Mouse (Mus musculus): ENCODE measurements at regions not wholly inside any gene's neighbourhood (a gene's known extent, or its start where the extent isn't known, plus 50 kb on each side); places are given as distances from the start of the nearest gene placed in this dataset.
A peak's percentile ranks its signal among the peaks of the same experiment; 100 is the strongest.

- peak in 1 of 2 experiments; percentile 3 for DNase-seq (ENCODE audit: extremely low spot score in 1 of 2, low spot score in 1 of 2)
Measured at GRCm38 (mm10) chr6:107303676-107304369, 225.7 kb upstream of the Lrrn1 start.

- no peak for DNase-seq (ENCODE audit: extremely low spot score in 1 of 2, low spot score in 1 of 2)
Measured at GRCm38 (mm10) chr6:107319565-107319964, 210.0 kb upstream of the Lrrn1 start.

- DNase-seq (ENCODE audit: extremely low spot score in 1 of 2, low spot score in 1 of 2), result no peak
Measured at GRCm38 (mm10) chr6:107350503-107350902, 179.1 kb upstream of the Lrrn1 start.

- DNase-seq (ENCODE audit: extremely low spot score in 1 of 2, low spot score in 1 of 2), result no peak
Measured at GRCm38 (mm10) chr6:107375274-107375673, 154.3 kb upstream of the Lrrn1 start.

- no peak for DNase-seq (ENCODE audit: extremely low spot score in 1 of 2, low spot score in 1 of 2)
Measured at GRCm38 (mm10) chr6:107378489-107378888, 151.1 kb upstream of the Lrrn1 start.

GRCm38 (mm10) chr6:107380621-107381020 is 148.9 kb upstream of the Lrrn1 start:
- no peak for DNase-seq (ENCODE audit: extremely low spot score in 1 of 2, low spot score in 1 of 2)

GRCm38 (mm10) chr6:107386094-107386678 is 143.4 kb upstream of the Lrrn1 start:
- DNase-seq (ENCODE audit: extremely low spot score in 1 of 2, low spot score in 1 of 2), result no peak

- no peak for DNase-seq (ENCODE audit: extremely low spot score in 1 of 2, low spot score in 1 of 2)
Measured at GRCm38 (mm10) chr6:107389892-107390291, 139.7 kb upstream of the Lrrn1 start.

GRCm38 (mm10) chr6:107394611-107395010 is 135.0 kb upstream of the Lrrn1 start:
- no peak for DNase-seq (ENCODE audit: extremely low spot score in 1 of 2, low spot score in 1 of 2)

GRCm38 (mm10) chr6:107415766-107416165 is 113.8 kb upstream of the Lrrn1 start:
- no peak for DNase-seq (ENCODE audit: extremely low spot score in 1 of 2, low spot score in 1 of 2)

GRCm38 (mm10) chr6:107422091-107422490 is 107.5 kb upstream of the Lrrn1 start:
- peak in 1 of 2 experiments; percentile 6 for DNase-seq (ENCODE audit: extremely low spot score in 1 of 2, low spot score in 1 of 2)

GRCm38 (mm10) chr6:107426529-107426928 is 103.0 kb upstream of the Lrrn1 start:
- DNase-seq (ENCODE audit: extremely low spot score in 1 of 2, low spot score in 1 of 2), result no peak

GRCm38 (mm10) chr6:107431033-107431432 is 98.5 kb upstream of the Lrrn1 start:
- peak in 1 of 2 experiments; percentile 43 for DNase-seq (ENCODE audit: extremely low spot score in 1 of 2, low spot score in 1 of 2)

GRCm38 (mm10) chr6:107442058-107442457 is 87.5 kb upstream of the Lrrn1 start:
- DNase-seq (ENCODE audit: extremely low spot score in 1 of 2, low spot score in 1 of 2), result no peak

- peak; percentile 7 to 8 for DNase-seq (ENCODE audit: extremely low spot score in 1 of 2, low spot score in 1 of 2)
Measured at GRCm38 (mm10) chr6:107444336-107444735, 85.2 kb upstream of the Lrrn1 start.

- no peak for DNase-seq (ENCODE audit: extremely low spot score in 1 of 2, low spot score in 1 of 2)
Measured at GRCm38 (mm10) chr6:107459220-107459619, 70.3 kb upstream of the Lrrn1 start.

- DNase-seq (ENCODE audit: extremely low spot score in 1 of 2, low spot score in 1 of 2), result peak in 1 of 2 experiments; percentile 7
Measured at GRCm38 (mm10) chr6:107462440-107462839, 67.1 kb upstream of the Lrrn1 start.

GRCm38 (mm10) chr6:107473395-107473794 is 56.2 kb upstream of the Lrrn1 start:
- DNase-seq (ENCODE audit: extremely low spot score in 1 of 2, low spot score in 1 of 2), result no peak

GRCm38 (mm10) chr6:107474125-107474524 is 55.4 kb upstream of the Lrrn1 start:
- DNase-seq (ENCODE audit: extremely low spot score in 1 of 2, low spot score in 1 of 2), result no peak
